Mouse (Mus musculus): ENCODE measurements around the gene Fam172a.
A peak's percentile ranks its signal among the peaks of the same experiment; 100 is the strongest.
"Not testable (repeated sequence)": the region's sequence is repeated elsewhere in the genome, so short reads cannot be mapped to it uniquely, and the experiment has no call there.

Gene Fam172a

GRCm38 (mm10) chr13:77701733-77702132 lies at the start of gene Fam172a:
TSS of gene Fam172a (plus strand) at chr13:77702033.
- DNase-seq (ENCODE audit: low spot score): not testable (repeated sequence)

GRCm38 (mm10) chr13:77688651-77689050 lies 13.2 kb upstream of the Fam172a start:
- no peak for DNase-seq (ENCODE audit: low spot score)

DNA sequence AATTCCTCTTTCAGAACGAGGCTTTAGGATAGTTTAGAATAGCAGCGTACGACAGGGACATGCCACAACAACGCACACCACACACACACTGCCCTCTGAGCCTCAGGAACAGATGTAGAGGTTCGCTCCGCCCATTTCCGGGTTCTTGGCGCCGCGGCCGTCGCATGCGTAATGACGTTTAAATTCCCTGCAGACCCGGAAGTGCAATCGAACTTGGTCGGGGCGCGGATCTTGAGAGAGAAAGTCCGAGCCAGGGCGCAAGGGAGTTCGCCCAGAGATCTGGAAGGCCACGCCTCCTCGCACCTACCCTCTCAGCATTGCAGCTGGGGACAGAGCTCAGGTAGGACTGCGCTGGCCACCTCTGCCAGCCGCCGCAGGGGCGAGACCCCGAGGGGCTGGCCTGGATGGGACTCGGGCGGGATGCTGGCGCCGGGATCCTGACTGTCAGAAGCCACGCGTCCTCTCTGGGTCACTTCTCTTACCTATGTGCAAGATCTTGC lies 6.7 kb downstream of the Fam172a start:
- peak; percentile 92 for DNase-seq (ENCODE audit: low spot score)

DNA sequence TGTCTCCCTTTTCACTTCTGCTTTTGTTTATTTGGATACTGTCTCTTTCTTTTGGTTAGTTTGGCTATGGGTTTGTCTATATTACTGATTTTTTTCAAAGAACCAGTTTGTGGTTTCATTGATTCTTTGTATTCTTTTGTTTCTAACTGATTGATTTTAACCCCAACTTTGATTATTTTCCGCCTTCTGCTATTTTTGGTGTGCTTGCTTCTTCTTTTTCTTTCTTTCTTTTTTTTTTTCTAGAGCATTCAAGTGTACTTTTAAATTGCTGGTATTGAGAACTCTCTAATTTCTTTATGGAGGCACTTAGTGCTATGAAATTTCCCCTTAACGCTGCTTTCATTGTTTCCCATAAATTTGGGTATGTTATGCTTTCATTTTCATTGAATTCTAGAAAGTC lies 15.7 kb downstream of the Fam172a start:
- DNase-seq (ENCODE audit: low spot score): no peak

GRCm38 (mm10) chr13:77742822-77743221 lies 41.0 kb downstream of the Fam172a start:
- DNase-seq (ENCODE audit: low spot score): no peak

DNA sequence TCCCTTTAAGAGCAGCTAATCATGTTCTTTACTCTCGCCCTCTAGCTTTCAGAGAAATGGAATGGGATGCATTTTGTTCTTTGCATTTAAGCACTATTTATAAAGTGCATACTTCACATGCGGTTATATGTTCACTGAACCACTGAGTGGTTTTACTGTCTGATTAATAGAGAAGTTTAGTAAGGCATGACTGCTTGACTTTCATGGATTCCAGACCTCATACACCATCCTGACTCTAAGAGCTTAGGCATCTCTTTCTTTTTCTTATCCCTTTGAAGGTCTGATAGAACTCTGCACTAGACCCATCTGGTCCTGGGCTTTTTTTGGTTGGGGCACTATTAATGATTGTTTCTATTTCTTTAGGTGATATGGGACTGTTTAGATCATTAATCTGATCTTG lies 75.8 kb downstream of the Fam172a start:
- no peak for DNase-seq (ENCODE audit: low spot score)

DNA sequence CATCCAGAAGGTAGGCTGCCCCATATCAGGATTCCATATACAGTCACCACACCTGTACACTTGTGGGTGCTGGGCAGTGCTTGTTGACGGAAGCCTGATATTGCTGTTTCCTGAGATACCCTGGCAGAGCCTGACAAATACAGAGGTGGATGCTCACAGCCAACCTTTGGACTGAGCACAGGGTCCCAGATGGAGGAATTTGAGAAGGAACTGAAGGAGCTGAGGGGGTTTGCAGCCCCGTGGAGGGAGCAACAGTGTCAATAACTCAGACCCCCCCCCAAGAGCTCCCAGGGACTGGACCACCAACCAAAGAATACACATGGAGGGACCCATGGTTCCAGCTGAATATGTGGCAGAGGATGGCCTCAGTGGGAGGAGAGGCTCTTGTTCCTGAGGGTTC lies 105.5 kb downstream of the Fam172a start:
- DNase-seq (ENCODE audit: low spot score): not testable (repeated sequence)

GRCm38 (mm10) chr13:77810449-77810848 lies 108.6 kb downstream of the Fam172a start:
- DNase-seq (ENCODE audit: low spot score): no peak

GRCm38 (mm10) chr13:77826138-77826537 lies 124.3 kb downstream of the Fam172a start:
- DNase-seq (ENCODE audit: low spot score): no peak

DNA sequence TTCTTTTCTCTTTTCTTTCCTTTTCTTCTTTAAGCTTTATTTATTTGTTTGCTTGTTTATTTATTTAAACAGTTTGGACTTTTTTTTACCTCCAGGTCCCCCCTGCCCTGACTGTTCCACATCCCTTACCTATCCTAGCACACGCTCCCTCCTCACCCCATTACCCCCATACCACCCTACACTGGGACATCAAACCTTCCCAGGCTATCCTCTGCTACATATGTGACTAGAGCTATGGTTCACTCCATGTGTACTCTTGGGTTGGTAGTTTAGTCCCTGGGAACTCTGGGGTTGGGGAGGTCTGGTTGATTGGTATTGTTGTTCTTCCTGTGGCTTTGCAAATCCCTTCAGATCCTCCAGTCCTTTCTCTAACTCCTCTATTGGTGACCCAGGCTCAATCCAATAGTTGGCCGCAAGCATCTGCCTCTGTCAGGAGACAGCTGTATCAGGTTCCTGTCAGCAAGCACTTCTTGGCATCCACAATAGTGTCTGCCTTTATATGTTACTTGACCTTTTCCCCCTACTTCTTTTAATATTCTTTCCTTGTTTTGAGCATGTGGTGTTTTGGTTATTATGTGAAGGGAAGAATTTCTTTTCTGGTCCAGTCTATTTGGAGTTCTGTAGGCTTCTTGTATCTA lies 141.3 kb downstream of the Fam172a start:
- no peak for DNase-seq (ENCODE audit: low spot score)

DNA sequence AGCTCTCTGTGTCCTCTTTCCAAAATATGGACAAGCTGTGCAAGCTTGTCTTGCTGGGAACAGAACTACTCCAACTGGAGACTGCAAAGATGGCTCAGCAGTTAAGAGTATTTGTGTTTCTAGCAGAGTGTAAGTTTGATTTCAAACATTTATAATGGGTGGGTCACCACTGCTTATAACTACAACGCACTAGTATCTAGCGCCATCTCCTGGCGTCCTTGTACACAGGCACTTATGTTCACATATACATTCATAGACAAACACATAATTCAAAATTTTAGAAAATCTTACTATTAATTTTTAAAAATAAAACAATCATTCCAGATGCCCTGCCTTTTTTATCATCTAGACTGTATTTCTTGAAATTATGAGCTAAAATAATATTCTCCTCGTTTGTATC lies 147.0 kb downstream of the Fam172a start:
- DNase-seq (ENCODE audit: low spot score): no peak

DNA sequence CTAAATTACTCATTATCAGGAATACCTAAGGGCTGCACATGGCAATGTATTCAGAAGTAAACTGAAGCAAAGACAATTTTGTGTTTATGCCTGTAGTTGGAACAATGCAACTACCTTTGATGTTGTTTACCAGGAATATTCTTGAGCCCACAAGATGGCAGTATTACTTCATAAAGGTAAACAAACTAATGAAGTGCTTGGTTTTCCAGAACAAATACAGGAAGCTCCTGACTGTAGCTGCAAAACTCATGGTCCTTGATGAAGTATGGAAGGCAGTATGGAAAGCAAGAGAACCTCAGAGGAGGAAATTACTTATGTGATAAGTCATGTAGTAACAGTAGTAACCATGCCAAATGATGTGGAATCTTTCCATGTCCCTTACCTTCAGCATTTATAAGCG lies 163.0 kb downstream of the Fam172a start:
- DNase-seq (ENCODE audit: low spot score): no peak

- DNase-seq (ENCODE audit: low spot score): no peak
Observed at GRCm38 (mm10) chr13:77868314-77868713, 166.5 kb downstream of the Fam172a start.

DNA sequence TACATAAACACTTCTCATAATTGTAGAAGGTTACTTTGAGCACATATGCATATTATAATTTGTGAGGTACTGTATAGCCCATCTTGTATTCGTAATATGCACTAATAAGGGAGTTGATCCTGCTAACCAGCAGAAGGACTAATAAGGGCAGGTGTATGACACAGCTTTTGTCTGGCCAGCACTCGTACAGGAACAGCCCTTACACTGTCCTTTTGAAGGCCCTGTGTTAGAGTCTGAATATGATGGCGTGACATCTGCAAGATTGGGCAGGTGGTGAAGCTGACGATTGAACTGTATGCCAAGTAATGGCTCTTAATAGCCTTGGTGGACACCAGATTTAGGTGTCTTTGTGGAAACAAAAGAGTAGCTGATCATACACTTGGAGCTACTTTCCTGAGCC lies 176.3 kb downstream of the Fam172a start:
- no peak for DNase-seq (ENCODE audit: low spot score)

- DNase-seq (ENCODE audit: low spot score): no peak
Observed at GRCm38 (mm10) chr13:77878545-77878944, 176.7 kb downstream of the Fam172a start.

- DNase-seq (ENCODE audit: low spot score): no peak
Observed at GRCm38 (mm10) chr13:77897619-77898018, 195.8 kb downstream of the Fam172a start.

DNA sequence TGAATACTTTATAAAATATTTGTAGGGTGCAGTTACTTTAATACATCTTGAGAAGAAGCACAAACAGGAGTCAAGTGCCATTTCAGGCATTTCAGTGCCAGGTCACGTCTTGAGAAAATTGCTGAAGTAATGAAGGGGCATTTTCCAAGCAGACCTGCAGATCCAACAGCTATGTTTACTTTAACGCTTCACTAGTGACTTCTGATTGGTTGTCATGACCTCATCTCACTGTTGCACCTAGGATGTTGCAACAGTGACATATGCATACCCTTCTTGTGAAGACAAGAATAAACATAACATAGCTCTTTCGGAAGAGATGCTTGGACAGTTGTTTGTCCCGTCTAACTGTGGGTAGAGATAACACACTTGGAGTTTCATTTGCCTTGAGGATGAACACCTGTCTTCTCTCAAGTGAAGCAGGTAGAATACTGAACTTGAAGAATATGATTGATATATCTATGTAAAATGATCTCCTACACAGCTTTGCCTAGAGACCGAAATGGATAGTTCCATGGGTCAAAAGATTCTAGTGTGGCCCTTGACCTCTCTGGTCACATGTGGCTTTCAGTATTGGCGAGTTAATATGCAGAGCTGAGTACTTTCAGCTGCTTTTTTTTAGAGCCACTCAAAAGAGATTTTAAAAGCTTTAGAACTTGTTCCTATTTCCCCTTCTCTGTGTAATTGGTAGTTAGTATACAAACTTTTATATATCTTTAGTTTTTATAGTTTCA lies 196.4 kb downstream of the Fam172a start:
- DNase-seq (ENCODE audit: low spot score): no peak

- no peak for DNase-seq (ENCODE audit: low spot score)
Observed at GRCm38 (mm10) chr13:77899725-77900124, 197.9 kb downstream of the Fam172a start.

DNA sequence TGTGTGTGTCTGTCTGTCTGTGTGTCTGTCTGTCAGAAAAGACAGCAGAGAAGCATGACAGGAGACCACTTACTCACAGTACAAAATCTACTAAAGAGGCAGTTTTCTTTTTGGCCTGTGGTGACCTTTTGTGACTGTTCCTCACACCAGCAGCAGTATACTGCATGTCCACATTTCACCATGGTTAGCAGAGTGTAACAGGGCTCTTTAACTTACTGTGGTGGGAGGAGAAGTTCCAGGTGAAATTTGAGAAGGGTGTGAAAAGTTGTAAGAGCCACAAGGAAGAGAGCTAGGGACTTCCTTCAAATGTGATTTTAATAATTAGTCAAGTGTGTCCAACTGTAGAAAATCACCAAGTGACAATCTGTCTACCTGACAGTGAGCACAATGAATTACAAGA lies 199.0 kb downstream of the Fam172a start:
- no peak for DNase-seq (ENCODE audit: low spot score)

DNA sequence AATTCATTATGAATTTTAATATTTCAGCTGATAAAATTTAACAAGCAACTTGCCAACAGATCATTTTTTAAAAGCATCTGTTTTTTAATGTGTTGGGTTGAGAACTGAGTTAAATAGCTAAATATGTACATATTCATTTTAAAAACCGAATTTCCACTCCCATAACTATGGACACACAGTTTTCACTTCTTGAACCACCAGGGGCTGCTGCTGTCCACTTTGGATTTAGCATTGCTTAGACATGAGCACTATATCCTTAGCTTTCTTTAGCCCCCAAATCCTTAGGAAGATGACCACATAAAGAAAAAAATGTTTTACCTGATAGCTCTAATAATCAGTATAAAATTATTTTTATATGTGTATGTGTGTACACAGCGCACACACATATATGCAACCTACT lies 207.4 kb downstream of the Fam172a start:
- DNase-seq (ENCODE audit: low spot score): no peak

GRCm38 (mm10) chr13:77922834-77923233 lies 221.0 kb downstream of the Fam172a start:
- DNase-seq (ENCODE audit: low spot score): no peak

GRCm38 (mm10) chr13:77957611-77958010 lies 255.8 kb downstream of the Fam172a start:
- DNase-seq (ENCODE audit: low spot score): no peak

DNA sequence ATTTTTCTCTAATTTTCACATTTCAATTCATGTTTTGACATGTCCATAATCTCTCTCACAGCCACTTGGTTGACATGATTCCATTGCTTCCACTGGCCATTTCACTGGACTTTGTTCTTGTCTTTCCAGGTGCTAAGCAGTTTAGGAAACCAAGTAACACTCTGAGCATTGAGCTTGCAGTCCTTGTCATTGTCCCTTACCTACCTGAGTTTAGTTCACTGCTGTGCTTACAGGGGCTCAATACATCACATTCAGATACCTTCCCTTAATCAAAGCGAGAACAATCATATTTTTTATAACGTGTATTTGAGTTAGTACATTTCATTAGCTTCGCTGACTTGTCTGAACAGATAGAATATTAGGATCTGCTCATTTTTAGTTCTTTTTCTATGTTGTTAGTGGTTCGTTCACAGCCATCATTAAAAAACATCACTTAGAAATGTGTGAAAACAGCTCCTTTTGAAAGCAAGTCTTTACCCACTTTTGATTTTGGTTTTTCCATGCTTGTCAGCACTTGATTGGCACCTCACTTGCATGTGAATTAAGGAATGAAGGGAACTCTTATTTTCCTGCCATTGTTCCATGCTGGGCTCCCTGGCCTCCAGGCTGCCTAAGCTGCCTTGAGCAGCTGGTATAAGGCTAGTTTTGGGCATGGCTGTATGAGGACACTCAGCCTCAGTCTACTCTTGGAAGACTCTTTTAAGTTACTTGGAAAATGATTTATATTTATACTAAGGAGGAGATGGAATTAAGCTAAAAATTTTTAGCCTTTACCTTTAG lies 257.9 kb downstream of the Fam172a start:
- DNase-seq (ENCODE audit: low spot score): no peak

Data from urinary bladder, postnatal 25 days (tissue).